Mouse (Mus musculus) embryonic facial prominence, embryonic 11.5 days (tissue): ENCODE measurements at regions not wholly inside any gene's neighbourhood (a gene's known extent, or its start where the extent isn't known, plus 50 kb on each side); places are given as distances from the start of the nearest gene placed in this dataset.

Experiments used
- ATAC-seq: fragments of 200-750 bp; cut with Nextera tagmentation; replicated peaks from 2 replicates; pipeline ENCODE4 v1.8.0; 2017; ENCODE audit warnings: low read depth; ENCODE audit not compliant: insufficient number of reproducible peaks, low FRiP score, low TSS enrichment
- DNase-seq: peaks from one replicate; pipeline ENCODE4 v3.0.0-alpha.2; 2015; ENCODE audit warnings: low spot score
- H3K27ac ChIP-seq: fragments of 300-500 bp; sonication (generic); replicated peaks from 2 replicates; pipeline ENCODE4 v1.5.1; 2014; ENCODE audit warnings: mild to moderate bottlenecking, low read depth, low read length, control low read depth
- H3K27me3 ChIP-seq: fragments of 300-500 bp; sonication (generic); 2 replicates; pipeline ENCODE4 v1.6.1; 2014; ENCODE audit warnings: mild to moderate bottlenecking, low read length, moderate library complexity, mixed read lengths; ENCODE audit not compliant: control insufficient read depth, insufficient read depth
- H3K36me3 ChIP-seq: fragments of 300-500 bp; sonication (generic); replicated peaks from 2 replicates; pipeline ENCODE4 v1.6.1; 2014; ENCODE audit warnings: low read depth, mild to moderate bottlenecking, low read length, moderate library complexity, mixed read lengths; ENCODE audit not compliant: control insufficient read depth, insufficient read depth
- H3K4me1 ChIP-seq: fragments of 300-500 bp; sonication (generic); 2 replicates; pipeline ENCODE4 v1.6.1; 2014; ENCODE audit warnings: low read length, mixed read lengths; ENCODE audit not compliant: control insufficient read depth, insufficient read depth
- H3K4me2 ChIP-seq: fragments of 300-500 bp; sonication (generic); 2 replicates; pipeline ENCODE4 v1.6.1; 2014; ENCODE audit warnings: low read depth, mild to moderate bottlenecking, control low read depth, low read length, moderate library complexity
- H3K4me3 ChIP-seq: fragments of 300-500 bp; sonication (generic); 2 replicates; pipeline ENCODE4 v1.5.1; 2014; ENCODE audit warnings: low read depth, low read length, control low read depth
- H3K9ac ChIP-seq: fragments of 300-500 bp; sonication (generic); replicated peaks from 2 replicates; pipeline ENCODE4 v1.6.1; 2014; ENCODE audit warnings: mild to moderate bottlenecking, control low read depth, low read length
- H3K9me3 ChIP-seq: fragments of 300-500 bp; sonication (generic); replicated peaks from 2 replicates; pipeline ENCODE4 v1.6.1; 2016; ENCODE audit warnings: mild to moderate bottlenecking, low read length, inconsistent platforms, mixed read lengths; ENCODE audit not compliant: control insufficient read depth
- WGBS: fragments of 180-500 bp; shearing (Covaris S2); extraction: QIAGEN DNeasy Blood & Tissue Kit; methylation state at CpG from one replicate; pipeline ENCODE4 v1.1.7; 2014; 5-methylcytosine and 5-hydroxymethylcytosine counted together

DNA sequence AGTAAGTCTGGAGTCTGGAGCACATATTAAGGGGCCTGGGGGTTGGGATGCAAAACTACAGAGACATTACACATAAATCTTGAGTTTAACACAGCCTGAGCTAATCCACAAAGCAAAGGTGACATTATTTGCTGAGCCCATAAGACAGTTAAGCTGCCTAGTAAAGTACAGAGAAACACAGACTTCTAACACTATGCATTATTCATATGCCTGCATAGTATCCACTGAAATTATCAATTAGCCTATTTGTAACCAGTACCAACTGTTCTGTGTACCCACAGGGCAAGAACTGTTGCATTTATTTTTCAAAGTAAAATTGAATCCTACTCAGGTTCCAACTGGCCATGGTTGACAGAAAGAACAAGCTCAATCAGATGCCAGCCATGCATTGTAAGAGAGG is 287.4 kb downstream of the Ipo11 start:
- ATAC-seq (no peak), DNase-seq (no peak)
- H3K4me2 ChIP-seq: no peak overlapping the region
- H3K9me3 ChIP-seq: no peaks in the 10 kb centered on the region
- no peaks in the 10 kb centered on the region for H3K36me3 ChIP-seq
- no peak overlapping the region for H3K27ac ChIP-seq
- H3K4me3 ChIP-seq: no peak overlapping the region
- H3K9ac ChIP-seq: no peak overlapping the region
- H3K4me1 ChIP-seq: no peaks in the 10 kb centered on the region
- no peaks in the 10 kb centered on the region for H3K27me3 ChIP-seq

DNA sequence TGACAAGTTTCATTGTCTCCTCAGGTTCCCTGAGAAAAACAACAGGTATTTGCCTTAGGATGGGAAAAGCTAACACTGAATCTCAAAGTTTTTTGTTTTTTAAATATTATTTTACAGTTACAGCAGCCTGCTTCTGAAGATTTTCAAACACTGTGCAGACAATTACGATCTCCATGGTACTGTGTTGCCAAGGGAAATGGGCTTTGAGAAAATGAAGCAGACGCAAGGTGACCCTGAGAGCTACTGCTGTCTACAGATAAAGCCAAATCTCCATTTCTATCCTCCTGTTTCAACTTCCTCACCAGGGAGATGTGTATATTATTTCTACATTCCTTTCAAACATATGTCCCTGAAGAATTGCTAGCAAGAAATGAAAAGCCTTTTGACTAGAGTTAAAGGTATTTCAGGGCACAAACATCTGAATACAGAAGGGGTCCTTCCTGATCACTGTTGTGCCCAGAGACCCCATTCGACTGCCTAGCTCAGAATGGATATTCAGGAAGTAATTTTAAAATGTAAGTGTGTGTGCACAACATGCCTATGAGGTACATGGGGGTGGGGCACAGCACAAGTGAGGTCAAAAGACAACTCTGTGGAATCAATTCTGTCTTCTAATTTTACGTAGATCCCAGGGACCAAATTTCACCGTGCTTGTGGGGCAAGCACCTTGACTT is 293.3 kb downstream of the Ipo11 start:
- H3K36me3 ChIP-seq: no peaks in the 10 kb centered on the region
- DNase-seq (no peak), ATAC-seq (no peak)
- no peaks in the 10 kb centered on the region for H3K27me3 ChIP-seq
- H3K4me3 ChIP-seq: no peak overlapping the region
- H3K9ac ChIP-seq: no peak overlapping the region
- H3K4me1 ChIP-seq: no peaks in the 10 kb centered on the region
- no peak overlapping the region for H3K4me2 ChIP-seq
- no peak overlapping the region for H3K27ac ChIP-seq
- 70% methylated on average over 5 of the region's 5 CpGs for WGBS
- H3K9me3 ChIP-seq: no peaks in the 10 kb centered on the region

DNA sequence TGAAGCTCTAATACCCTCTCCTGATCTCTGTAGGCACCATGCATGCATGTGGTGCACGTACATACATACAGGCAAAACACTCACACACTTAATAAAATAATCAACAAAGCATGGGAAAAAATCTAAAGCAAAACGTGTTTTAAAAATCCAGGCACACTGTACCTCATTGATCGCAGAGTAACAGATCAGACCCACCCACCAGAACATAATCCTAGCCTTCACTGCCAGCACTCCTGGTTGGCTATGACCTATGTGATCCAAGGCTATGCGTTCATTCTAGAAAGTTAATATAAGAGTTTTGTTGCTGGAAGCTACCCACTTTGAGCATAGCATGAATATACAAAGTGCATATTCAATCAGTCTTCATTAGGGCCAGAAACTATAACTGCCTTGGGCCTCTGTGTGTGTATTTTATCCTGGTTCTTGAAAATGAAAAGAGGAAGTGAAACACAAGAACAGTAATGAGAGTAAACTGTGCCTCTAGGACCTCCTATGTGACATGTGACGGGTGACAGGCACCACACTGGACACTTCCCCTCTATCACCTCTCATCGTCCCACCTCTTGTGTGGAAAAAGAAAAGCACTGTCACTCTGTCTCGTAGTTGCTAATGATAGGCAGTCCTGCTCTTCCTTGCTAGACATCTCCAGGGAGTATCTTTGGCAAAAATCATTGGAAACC is 297.9 kb downstream of the Ipo11 start:
- Histone ChIP-seq H3K4me2 (no peak overlapping the region), H3K27ac (no peak overlapping the region), H3K27me3 (no peaks in the 10 kb centered on the region), H3K4me3 (no peak overlapping the region), H3K36me3 (no peaks in the 10 kb centered on the region), H3K4me1 (no peaks in the 10 kb centered on the region), H3K9ac (no peak overlapping the region), H3K9me3 (no peaks in the 10 kb centered on the region)
- WGBS: 83% methylated on average over 7 of the region's 7 CpGs
- ATAC-seq (no peak), DNase-seq (no peak)

DNA sequence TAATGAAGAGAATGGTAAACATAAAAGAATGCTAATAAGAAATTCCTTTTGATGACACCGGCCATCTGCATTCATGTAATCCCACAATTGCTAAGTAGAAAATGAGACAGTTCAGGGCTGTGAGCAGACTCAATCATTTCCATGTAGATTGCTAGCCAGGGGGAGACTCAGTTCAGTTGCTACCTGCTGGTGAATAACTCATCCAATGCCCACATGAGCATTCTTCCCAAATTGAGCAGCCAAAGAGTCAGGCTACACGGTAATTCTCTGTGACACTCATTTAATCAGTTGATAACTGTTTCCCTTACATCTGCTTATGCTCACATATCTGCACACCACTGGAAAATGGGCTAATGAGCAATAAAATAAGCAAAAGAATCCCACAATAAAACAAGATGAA is 345.0 kb downstream of the Ipo11 start:
- Histone ChIP-seq H3K9ac (no peak overlapping the region), H3K27ac (no peak overlapping the region), H3K4me2 (no peak overlapping the region), H3K36me3 (no peaks in the 10 kb centered on the region), H3K9me3 (no peaks in the 10 kb centered on the region), H3K4me3 (no peak overlapping the region), H3K4me1 (no peaks in the 10 kb centered on the region), H3K27me3 (no peaks in the 10 kb centered on the region)
- no peak for ATAC-seq
- 88% methylated on average over 2 of the region's 2 CpGs for WGBS
- no peak for DNase-seq

DNA sequence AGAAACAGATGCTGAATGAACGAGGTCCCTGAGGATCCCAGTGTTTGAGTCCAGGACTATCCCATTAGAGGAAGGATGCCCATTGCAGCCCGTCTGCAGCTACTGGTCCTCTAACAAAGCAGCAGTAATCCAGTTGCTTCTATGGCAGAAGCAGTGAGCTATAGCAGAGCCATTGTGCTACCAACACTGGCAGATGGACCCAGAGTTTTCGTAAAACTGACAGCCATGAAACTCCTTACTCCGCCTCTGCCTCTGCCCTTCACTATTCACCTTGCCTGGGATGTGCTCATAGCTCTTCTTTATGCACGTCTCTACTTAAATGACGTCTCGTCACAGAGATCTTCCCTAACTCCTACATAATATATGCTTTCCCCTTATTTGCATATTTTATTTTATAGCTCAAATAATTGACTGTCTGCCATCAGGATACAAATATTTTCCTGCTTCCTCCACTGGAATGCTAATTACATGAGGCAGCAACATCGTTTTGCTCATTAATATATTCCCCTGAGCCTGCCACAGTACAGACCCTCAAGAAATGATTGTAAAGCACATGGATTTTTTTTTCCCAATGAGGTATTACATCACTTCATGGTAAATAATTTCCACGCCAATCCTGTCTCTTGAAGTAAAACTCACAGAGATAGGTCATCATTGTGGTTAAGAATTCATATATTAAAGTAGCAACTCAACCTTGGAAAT is 368.9 kb downstream of the Ipo11 start:
- WGBS: 74% methylated on average over 9 of the region's 9 CpGs
- Histone ChIP-seq H3K36me3 (no peaks in the 10 kb centered on the region), H3K4me1 (no peaks in the 10 kb centered on the region), H3K4me3 (no peak overlapping the region), H3K27me3 (no peaks in the 10 kb centered on the region), H3K27ac (no peak overlapping the region), H3K9me3 (no peaks in the 10 kb centered on the region), H3K9ac (no peak overlapping the region), H3K4me2 (no peak overlapping the region)
- no peak for ATAC-seq
- DNase-seq: no peak

DNA sequence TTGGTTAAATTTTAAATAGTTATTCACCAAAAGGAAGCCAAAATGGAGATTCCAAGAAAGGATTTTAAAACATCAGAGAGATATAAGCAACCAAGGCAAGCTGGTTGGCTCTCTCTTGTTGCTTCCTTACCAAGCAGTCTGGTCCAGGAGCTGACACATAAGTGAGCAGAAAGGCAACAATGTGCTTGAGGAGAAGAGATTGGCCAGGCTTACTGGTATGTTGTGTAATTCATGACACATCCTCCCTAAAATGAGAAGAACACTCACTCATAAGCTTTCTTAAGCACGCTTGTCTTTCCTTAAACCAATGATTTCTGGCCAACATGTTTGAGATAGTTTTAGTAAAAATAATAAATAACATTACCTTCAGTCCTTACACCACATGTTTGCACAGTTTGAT is 374.2 kb downstream of the Ipo11 start:
- H3K36me3 ChIP-seq: no peaks in the 10 kb centered on the region
- no peaks in the 10 kb centered on the region for H3K4me1 ChIP-seq
- no peak overlapping the region for H3K9ac ChIP-seq
- H3K4me2 ChIP-seq: no peak overlapping the region
- H3K9me3 ChIP-seq: no peaks in the 10 kb centered on the region
- H3K27me3 ChIP-seq: no peaks in the 10 kb centered on the region
- ATAC-seq: no peak
- WGBS: 78% methylated on average over 1 of the region's 1 CpGs
- H3K27ac ChIP-seq: no peak overlapping the region
- H3K4me3 ChIP-seq: no peak overlapping the region
- DNase-seq: no peak

DNA sequence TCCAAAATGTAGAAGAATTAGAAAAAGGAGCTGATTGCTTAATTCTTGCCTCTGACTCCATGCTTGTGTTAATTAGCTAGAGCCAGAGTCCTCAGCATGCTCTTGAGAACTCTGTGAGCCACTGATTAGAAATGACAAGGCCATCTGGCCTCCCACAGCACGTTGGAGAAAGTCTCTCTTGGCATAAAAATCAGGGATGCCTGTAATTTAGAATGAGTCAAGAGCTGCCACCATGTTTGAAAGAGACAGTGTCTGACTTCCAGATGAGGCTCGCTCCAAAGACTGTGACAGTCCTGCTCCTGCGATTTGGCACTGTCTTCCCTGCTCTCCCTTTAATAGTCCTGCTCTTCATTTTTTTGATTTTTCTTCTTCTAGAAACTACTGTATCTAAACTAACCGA is 374.6 kb downstream of the Ipo11 start:
- no peak overlapping the region for H3K9ac ChIP-seq
- ATAC-seq: no peak
- 72% methylated on average over 4 of the region's 4 CpGs for WGBS

More for the DNA sequence above, 374.6 kb downstream of the Ipo11 start:
- DNase-seq: no peak
- Histone ChIP-seq H3K9me3 (no peaks in the 10 kb centered on the region), H3K4me1 (no peaks in the 10 kb centered on the region), H3K4me3 (no peak overlapping the region), H3K27ac (no peak overlapping the region), H3K36me3 (no peaks in the 10 kb centered on the region), H3K4me2 (no peak overlapping the region), H3K27me3 (no peaks in the 10 kb centered on the region)
